Mouse (Mus musculus): ENCODE measurements at regions not wholly inside any gene's neighbourhood (a gene's known extent, or its start where the extent isn't known, plus 50 kb on each side); places are given as distances from the start of the nearest gene placed in this dataset.

GRCm38 (mm10) chr7:145135971-145136370 lies 71.9 kb downstream of the 1810010D01Rik start:
- DNase-seq: no peak

- DNase-seq: no peak
Observed at GRCm38 (mm10) chr7:145132506-145132905, 75.4 kb downstream of the 1810010D01Rik start.

DNA sequence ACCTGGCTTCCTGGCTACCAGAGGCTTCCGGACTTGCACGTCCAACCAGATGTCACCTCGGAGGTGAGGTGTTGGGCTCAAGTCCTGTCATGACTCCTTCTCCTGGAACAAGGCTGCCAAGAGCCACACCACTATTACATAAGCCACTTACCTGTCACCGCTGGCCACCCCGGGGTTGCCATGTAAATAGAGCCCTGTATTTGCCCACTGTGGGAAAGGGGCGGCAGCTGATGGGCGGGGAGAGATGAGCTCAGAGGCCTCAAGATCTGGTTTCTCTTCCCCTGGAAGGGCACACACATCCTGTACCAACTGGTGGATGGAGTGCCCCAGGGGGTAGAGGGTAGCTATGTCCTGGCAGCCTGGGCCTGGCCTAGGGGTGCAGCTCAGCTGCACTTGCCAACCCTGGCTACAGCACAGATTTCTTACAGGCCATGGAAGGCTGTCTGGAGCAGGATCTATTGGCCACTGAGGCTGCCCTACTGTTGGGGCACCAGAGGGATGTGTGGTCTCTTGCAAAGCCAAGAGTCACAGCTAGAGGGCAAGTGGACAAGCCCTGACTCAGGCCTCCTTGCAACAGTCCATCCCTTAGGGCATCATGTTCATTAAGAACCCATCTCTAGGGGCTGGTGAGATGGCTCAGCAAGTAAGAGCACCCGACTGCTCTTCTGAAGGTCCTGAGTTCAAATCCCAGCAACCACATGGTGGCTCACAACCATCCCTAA lies 76.3 kb downstream of the 1810010D01Rik start:
- no peak for DNase-seq

GRCm38 (mm10) chr7:145129971-145130370 lies 77.9 kb downstream of the 1810010D01Rik start:
- no peak for DNase-seq

- DNase-seq: no peak
Observed at GRCm38 (mm10) chr7:145127661-145128060, 80.3 kb downstream of the 1810010D01Rik start.

DNA sequence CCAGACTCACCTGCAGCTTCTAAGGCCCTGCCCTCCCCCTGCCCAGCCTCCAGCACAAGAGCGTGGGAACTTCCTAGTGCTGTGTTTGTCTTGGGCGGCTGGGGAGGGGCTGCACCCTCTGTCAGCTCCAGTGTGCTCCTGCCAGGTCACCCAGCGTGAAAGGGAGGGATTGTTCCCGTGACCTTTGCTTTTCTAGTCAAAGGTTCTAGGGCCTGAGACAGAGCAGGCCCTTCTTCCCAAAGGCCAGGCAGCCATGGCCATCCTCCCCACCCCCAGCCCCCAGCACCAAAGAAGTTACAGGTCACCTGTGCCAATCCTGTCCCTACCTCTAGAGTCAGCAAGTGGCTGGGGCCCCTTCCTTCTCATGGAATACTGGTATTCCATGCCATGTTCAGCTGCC lies 80.7 kb downstream of the 1810010D01Rik start:
- DNase-seq: no peak

GRCm38 (mm10) chr7:145123996-145124601 lies 83.8 kb downstream of the 1810010D01Rik start:
- DNase-seq: no peak

- DNase-seq: no peak
Observed at GRCm38 (mm10) chr7:145122471-145122870, 85.4 kb downstream of the 1810010D01Rik start.

- DNase-seq: no peak
Observed at GRCm38 (mm10) chr7:145118406-145118805, 89.5 kb downstream of the 1810010D01Rik start.

DNA sequence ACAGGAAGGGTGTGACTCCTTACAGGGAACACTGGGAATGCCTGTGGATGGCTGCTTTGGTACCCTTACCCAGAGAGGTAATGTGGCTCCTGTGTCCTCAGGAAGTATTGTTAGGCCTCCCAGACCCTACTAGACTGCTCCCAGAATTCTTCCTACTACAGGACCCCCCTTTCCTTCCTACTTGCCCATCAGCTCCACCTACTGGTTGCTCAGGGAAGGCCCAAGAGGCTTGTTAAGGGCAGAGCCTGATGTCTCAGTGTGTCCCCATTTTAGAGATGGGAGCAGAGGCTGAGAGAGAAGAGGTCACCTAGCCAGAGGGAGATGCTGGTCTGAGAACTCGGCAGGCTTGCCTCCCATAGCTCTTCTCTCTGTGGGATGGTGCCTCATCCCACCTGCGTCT lies 93.3 kb downstream of the 1810010D01Rik start:
- no peak for DNase-seq

- no peak for DNase-seq
Observed at GRCm38 (mm10) chr7:145114145-145114544, 93.8 kb downstream of the 1810010D01Rik start.

DNA sequence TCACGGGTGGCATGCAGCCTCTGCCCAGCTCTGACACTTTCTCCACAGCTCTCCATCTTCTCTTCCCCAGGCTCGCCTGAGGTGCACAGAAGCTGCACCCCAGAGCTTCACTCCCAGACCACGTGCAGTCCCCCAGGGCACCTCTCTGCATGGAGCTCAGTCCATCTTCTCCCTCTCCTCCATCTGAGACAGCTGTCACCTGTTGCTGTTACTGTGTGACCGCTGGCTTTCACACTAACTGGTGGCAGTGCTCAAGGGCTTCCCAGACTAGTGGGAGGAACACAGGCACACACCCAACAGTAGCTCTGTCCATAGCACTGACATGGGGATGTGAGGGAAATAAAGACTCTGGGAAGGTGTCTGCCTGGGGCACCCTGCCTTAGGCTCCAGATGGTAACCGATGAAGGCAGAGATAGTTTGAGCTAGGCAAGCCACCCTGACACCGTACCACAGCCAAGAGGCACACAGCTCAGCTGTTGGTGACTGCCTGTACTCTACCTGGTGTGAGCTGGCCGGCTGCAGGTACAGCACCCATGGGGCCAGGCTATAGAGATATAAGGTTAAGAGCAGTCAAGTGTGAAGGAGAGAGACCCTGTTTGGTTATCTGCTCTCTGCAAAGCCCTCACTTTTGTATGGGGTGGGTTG lies 94.9 kb downstream of the 1810010D01Rik start:
- DNase-seq: no peak

DNA sequence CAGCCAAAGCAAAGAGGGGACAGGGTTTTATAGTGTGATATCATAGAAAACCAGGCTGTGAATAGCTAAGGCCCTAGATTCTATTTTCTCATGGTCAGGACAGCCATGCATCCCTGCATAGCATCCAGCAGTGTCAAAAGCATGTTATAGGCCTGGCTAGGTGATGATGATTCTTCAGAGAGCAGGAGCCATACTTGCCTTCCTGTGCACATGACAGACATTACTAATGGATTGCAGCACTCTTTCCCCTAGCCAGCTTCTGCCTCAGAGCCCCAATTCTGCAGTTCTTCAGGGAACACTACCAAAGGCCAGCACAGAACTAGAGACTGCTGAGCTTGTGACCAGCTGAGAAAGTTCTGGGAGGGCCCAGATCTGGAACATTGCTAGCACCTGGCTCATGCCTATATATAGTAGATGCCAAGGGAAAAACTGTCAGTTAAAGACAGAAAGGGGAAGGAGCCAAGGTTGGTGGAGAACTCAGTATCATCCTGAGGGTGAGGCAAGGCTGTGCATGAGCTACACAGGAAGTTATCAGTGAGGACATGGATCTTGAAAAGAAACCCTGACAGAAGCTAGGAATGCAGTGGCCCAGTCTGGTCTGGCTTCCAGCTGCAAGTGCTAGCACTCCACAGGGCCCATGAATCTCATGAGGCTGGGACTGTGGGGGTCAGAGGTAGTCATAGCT lies 95.6 kb downstream of the 1810010D01Rik start:
- DNase-seq: no peak

DNA sequence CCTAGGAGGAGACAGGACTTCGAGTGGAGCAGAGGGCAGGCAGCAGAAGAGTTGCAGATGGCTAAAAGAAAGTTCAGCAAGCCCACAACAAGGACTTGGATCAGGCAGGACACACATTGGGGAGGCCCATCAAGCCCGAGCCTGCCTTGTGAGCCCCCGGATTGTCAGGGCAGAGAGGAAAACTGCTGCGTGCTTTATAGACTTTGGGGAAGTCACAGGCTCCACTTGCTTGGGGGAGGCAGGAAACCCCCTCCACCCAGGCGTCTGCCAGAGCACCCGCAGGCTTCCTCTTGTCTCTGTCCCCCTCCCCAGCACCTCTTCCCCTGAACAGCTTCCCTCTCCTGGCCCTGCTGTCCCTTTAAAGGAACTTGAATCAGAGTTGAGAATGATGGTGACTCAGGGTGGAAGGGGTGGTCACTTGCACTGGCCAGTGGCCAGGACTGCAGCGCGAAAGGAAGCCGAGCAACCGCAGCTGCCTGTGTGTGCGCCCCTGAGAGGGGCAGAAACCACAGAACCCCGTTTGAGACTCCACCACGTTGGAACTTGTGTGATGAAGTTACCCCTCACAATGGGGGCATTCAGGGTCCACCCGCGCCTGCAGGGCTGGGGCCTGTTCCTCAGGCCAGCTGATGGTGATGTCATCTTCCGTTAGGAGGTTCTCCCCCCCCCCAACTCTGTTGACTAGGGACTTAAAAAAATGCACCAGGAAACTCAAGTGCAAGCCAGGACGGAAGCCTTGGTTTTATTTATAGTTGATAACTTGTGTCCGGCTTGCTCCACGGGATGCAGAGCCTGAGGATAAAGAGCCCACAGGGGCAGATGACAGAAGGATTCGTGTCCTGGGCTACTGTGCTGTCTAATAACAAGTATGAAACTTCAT lies 96.4 kb downstream of the 1810010D01Rik start:
- DNase-seq: peak; percentile 75

GRCm38 (mm10) chr7:145110657-145111251 lies 97.2 kb downstream of the 1810010D01Rik start:
- DNase-seq: peak; percentile 62

DNA sequence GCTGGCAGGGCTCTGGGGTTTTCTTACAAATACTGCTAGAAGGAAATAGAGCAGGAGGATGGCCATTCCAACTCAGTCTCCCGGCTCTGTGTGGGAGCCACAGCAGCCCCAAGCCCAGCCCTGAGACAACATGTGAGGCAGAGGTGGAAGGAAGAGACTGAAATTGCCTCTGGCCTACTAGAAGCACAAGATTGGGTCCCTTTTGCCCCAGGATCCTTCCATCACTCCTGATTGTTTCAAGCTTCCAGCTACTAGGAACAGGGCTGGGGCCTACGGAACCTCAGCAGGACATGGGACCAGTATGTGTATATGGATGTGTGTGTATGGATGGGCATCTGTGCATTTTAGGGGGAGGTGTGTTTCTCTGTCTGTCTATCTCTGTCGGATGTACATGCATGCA lies 97.9 kb downstream of the 1810010D01Rik start:
- no peak for DNase-seq

DNA sequence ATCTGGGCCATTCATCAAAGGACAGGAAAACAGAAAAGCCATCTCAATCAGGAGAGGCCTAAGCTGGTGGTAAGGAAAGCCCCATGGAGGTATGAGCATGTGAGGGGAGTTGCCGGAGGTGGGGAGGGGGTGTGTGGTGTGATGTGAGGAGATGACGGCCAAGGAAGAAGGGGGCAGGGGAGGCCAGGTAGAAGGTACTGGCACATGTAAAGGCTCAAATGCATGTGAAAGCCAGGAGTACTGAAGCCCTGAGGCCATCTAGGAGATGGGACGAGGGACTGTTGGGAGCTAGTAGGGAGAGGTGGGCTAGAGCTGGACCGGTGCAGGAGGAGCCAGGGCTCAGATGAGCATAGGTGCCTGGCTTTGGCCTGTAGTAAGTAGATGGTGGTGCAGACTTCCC lies 98.4 kb downstream of the 1810010D01Rik start:
- no peak for DNase-seq

DNA sequence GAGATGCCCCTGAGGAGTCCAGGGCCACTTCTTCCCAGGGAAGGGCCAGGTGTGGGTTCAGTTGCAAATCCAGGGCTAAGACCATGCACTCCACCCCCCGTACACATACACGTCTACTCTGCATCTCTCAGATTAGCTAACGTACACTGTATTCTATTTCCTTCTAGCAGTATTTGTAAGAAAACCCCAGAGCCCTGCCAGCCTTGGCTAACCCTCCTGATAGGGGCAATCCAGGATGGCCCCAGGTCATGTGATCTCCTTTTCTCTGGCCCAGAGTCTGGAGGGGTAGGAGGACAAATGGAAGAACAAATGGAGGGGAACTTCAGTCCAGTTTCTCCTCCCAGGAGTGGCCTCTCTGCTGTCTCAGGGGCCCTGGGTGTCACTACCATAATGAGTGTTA lies 98.9 kb downstream of the 1810010D01Rik start:
- DNase-seq: no peak

DNA sequence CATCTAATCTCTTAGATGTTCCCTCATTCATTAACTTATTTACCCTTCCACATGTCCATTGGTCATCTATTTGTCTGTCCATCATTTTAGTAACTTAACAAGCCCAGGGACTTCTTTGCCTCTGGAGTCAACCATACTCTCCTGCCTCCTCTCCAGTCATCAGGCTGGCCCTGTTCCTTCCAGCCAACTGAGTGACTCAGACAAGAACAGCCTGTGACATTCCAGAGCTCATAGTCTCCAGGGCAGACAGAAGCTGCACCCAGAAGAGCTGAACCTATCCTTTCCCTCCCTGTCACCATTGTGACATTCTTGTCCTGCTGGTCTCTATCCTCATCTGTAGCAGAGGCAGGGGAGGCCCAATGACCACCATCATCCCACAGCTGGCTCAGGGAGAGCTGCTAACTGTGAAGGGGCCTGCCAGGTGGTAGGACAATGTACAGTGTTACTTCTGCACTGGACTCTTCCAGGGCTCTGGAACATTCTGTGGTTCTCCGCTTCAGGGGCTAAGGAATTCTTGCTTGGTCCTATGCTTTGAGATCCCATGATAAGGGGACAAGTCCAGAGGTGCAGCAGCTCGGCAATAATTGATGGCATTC lies 100.2 kb downstream of the 1810010D01Rik start:
- DNase-seq: no peak

DNA sequence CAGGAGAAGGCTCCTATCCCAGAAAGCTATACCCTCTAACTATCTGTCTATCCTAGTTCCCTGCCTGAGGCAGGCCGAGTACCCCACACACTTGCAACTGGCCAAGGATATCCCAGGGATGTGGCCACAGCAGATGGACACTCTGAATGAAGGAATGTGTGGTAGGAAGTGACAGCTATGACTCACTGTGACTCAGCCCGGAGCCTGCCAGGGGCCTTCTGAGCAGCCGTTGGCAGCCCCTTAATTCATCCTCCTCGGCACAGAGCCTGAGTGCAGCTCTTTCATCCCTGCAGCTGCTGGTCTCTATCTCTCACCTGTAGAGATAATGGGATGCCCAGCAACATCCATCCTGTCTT lies 101.4 kb downstream of the 1810010D01Rik start:
- DNase-seq: peak; percentile 62

DNA sequence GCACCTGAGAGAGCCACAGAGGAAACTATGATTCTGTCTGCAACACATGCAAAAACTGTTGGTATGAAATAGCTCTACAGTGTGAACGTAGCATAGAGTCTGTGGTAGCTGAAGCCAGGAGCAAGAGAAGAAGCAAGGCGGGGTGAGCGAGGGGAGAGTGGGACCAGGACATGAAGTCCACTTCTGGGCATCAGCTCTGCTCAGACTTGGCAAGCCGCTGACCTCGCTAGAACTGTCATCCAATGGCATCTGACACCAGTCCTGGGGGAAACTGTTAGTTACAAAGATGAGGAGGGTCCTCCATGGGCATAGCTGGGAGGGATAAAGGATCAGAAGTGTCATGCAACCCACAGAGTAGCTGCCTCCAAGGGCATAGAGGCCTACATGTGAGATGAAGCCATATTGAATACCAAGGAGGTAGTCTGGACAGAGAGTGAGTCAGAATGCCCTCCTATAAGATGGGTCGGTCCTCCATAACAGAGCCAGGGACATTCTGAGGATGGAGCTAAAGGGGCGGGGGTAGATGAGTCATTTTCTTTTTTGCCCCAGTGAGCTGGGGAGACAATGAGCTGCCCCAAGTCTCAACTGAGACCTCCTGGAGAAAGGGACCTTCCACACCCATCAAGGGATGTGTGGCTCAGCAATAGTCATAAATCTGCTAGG lies 102.0 kb downstream of the 1810010D01Rik start:
- no peak for DNase-seq
